Mouse (Mus musculus): ENCODE measurements around the gene Tmx1.

Gene Tmx1

GRCm38 (mm10) chr12:70486716-70487480 is 34.0 kb downstream of the Tmx1 start:
- DNase-seq (ENCODE audit: low spot score in 2 of 2), result no peak

DNA sequence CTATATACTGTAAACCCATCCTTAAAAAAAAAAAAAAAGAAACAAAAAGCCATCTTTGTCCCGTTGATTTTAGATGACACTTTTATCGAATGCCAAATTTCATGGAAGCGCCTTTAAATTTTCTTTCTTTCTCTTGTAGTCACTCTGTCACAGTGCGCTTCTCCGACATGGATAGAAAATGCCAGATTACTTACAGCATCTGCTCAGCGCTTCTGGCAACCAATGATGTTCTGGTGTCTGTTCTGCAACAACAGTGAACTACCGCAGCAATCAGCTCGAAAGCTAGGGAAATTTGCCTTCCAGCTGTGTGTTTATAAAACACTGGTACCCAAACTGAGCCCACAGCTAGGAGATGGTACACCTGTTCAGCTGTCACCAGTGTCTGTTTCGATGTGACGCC is 39.5 kb downstream of the Tmx1 start:
- DNase-seq (ENCODE audit: low spot score in 2 of 2), result no peak

DNA sequence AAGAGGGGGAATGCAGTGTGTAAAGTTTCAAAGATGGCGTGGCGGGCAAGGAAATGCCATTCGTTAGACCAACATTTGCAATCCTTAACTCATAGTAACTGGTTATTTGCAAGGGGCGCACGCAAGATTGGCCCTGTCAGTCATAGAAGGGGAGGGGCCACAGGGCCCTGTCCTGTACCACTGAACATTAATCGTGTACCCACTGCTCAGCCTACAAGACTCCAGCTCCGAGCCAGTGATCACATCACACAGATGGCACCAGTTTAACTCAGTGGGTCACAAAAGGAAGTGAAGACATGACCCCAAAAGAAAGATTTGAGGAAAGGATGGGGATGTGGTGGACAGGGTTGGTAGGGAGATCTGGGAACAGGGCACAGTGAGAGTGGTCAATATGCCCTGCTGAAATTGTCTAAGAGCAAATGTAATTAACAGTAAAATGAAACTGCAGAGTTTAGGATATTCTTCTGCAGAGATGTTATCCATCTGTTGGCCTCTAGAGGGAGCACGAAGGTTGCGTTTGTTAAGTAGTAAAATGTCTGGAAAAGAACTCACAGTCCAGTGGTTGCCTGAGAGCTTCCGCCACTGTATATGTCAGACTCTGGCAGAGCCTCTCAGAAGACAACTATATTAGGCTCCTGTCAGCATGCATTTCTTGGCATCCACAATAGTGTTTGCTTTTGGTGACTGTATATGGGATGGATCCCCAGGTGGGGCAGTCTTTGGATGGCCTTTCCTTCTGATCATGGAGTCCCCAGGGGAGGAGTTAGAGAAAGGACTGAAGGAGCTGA is 41.8 kb downstream of the Tmx1 start:
- peak; percentile 56 to 62 for DNase-seq (ENCODE audit: low spot score in 2 of 2)

DNA sequence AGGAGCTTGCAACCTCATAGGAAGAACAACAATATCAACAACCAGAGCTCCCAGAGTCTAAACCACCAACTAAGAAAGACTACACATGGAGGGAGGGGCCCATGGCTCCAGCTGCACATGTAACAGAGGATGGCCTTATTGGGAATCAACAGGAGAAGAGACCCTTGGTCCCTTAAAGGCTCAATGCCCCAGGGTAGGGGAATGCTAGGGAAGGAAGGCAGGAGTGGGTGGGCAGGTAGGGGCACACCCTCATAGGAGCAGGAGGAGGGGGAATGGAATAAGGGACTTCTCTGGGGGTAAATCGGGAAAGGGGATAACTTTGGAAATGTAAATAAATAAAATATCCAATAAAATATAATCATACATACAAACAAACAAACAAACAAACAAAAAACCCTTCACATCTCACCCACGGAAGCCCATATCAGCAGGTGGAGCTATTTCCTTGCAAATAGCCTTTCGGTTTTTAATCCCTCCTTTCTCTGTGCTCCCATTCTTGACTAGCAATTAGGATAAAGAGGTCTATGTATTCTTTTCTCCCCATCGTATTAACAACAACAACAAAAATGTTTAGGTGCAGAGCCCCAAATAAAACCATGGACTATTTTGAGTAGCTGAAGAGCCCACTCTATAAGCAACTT is 42.5 kb downstream of the Tmx1 start:
- DNase-seq (ENCODE audit: low spot score in 2 of 2), result peak in 1 of 2 experiments; percentile 46

GRCm38 (mm10) chr12:70498091-70498490 is 45.2 kb downstream of the Tmx1 start:
- no peak for DNase-seq (ENCODE audit: low spot score in 2 of 2)

DNA sequence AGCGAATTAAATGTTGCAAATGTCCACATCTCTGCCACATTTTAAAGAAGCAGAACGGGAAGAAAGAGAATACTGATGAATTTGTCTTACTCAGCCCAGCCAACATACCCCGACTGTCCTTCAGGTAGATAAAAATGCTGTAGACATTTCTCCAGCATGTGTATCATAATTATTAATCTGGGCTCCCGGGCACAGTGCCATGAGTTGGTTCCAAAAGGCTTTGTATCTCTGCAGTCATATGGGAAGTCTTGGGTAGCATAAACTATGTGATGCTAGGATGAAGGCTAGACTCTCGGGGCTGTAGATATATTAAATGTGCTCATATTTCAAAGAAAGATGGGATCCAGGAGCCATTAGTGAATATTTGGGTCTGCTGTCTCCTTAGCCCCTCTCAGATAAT is 53.1 kb downstream of the Tmx1 start:
- no peak for DNase-seq (ENCODE audit: low spot score in 2 of 2)

DNA sequence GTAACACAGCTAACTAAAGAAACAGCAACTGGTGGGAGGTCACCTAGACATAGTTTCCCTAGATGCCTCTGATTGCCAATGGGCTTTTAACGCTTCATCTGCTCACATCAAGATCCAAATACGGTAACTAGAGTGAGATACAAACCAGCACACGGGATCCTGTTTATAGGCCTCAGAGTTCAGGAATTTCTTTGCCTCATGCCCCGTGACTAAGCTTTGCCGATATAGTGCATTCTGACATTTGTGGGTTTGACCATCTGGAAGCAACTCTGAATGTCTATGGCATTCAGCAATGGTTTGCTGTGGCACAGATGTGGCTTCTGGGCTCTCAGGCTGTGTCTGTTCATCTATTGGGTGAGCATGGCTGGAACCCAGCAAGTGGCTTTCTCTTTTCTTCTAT is 59.1 kb downstream of the Tmx1 start:
- no peak for DNase-seq (ENCODE audit: low spot score in 2 of 2)

- DNase-seq (ENCODE audit: low spot score in 2 of 2), result no peak
Observed at GRCm38 (mm10) chr12:70512431-70512830, 59.5 kb downstream of the Tmx1 start.
